In genomic region chr6:125357334-125357733, GRCm38 (mm10) we compare ENCODE assay signal across 31 mouse cellular contexts. TPM values are rescaled to one million over a fixed set of nuclear protein-coding genes. Genes with fewer than 3 reads are reported as not detected.
A peak's percentile ranks its signal among the peaks of the same experiment; 100 is the strongest.
DNase-seq lines count a peak whose midpoint lies in the region; ATAC-seq and TF ChIP-seq lines count a peak whose summit lies in the region.
"Had no signal": no experiment of that assay in that cellular context is flagged by ENCODE, and none has a peak within 500 bp of the region (broad histone marks: within the 10 kb centered on the region; RNA-seq: fewer than 3 reads in every experiment).

No protein-coding gene starts in this region.

- no peak for TF ChIP-seq CTCF in left cerebral cortex, adult 2 months (IDR thresholded peaks at IDR 0.05)

- H3K4me3 ChIP-seq in embryonic facial prominence, embryonic 13.5 days = no peak overlapping the region
- H3K4me3 ChIP-seq in embryonic facial prominence, embryonic 10.5 days = no peak overlapping the region
- H3K4me3 ChIP-seq in left cerebral cortex, adult 2 months = no peak overlapping the region
- no peak overlapping the region for H3K4me3 ChIP-seq in liver, embryonic 11.5 days (ENCODE audit: low read depth, low read length)
- H3K4me3 ChIP-seq: embryonic facial prominence, embryonic 12.5 days; erythroblast, embryonic 14.5 days; forebrain, embryonic 10.5 days; forebrain, embryonic 13.5 days; heart, embryonic 12.5 days; heart, embryonic 15.5 days; hindbrain, embryonic 10.5 days; hindbrain, embryonic 13.5 days had no signal

- peaks cover 2% of the 10 kb centered on the region; the same call in 1 of the 2 replicates for H3K27me3 ChIP-seq in embryonic facial prominence, embryonic 13.5 days
- H3K27me3 ChIP-seq in embryonic facial prominence, embryonic 10.5 days (replicated peaks; ENCODE audit: low read depth, poor library complexity, severe bottlenecking) = peaks cover 25% of the 10 kb centered on the region
- no peaks in the 10 kb centered on the region for H3K27me3 ChIP-seq in liver, embryonic 11.5 days (replicated peaks; ENCODE audit: control insufficient read depth, insufficient read depth, low read length)

- intact Hi-C loops in left cerebral cortex, postnatal 14 days (cut with DNase I) = no loop called here
- intact Hi-C loops in left cerebral cortex, adult 2 months (cut with DNase I) = no loop called here

- H3K4me1 ChIP-seq in embryonic facial prominence, embryonic 13.5 days = peaks cover 45% of the 10 kb centered on the region
- H3K4me1 ChIP-seq in embryonic facial prominence, embryonic 10.5 days = peaks cover 57% of the 10 kb centered on the region
- H3K4me1 ChIP-seq in liver, embryonic 11.5 days (replicated peaks; ENCODE audit: control insufficient read depth, insufficient read depth, low read length) = peaks cover 38% of the 10 kb centered on the region

- H3K9me3 ChIP-seq in embryonic facial prominence, embryonic 13.5 days = no peaks in the 10 kb centered on the region
- no peaks in the 10 kb centered on the region for H3K9me3 ChIP-seq in embryonic facial prominence, embryonic 10.5 days
- no peaks in the 10 kb centered on the region for H3K9me3 ChIP-seq in liver, embryonic 11.5 days (ENCODE audit: control insufficient read depth, low read length)
- H3K9me3 ChIP-seq: embryonic facial prominence, embryonic 12.5 days; forebrain, embryonic 10.5 days; forebrain, embryonic 13.5 days; heart, embryonic 12.5 days; heart, embryonic 15.5 days; hindbrain, embryonic 10.5 days; hindbrain, embryonic 13.5 days had no signal

- H3K36me3 ChIP-seq in embryonic facial prominence, embryonic 13.5 days = peaks cover 54% of the 10 kb centered on the region
- H3K36me3 ChIP-seq in embryonic facial prominence, embryonic 10.5 days (replicated peaks) = peaks cover 55% of the 10 kb centered on the region
- H3K36me3 ChIP-seq in liver, embryonic 11.5 days (ENCODE audit: control insufficient read depth, insufficient read depth, low read length) = peaks cover 19% of the 10 kb centered on the region; the same call in 1 of the 2 replicates
- H3K36me3 ChIP-seq: hindbrain, embryonic 13.5 days had no signal

- DNase-seq in embryonic facial prominence, embryonic 10.5 days (ENCODE audit: low spot score) = no peak
- peak; percentile 22 to 39 for DNase-seq in left cerebral cortex, postnatal 14 days (ENCODE audit: low spot score in 2 of 2)
- DNase-seq in left cerebral cortex, adult 2 months (ENCODE audit: extremely low spot score in 1 of 2, low spot score in 2 of 2) = no peak
- peak; percentile 16 for DNase-seq in telencephalon, adult 2 months (ENCODE audit: low read depth, low spot score)
- no peak for DNase-seq in liver, embryonic 11.5 days (ENCODE audit: low spot score)
- DNase-seq: adrenal gland, adult 2 months; adrenal gland, postnatal 14 days; cerebellum, adult 11-12 months; cerebellum, adult 8-10 months; cerebellum, postnatal 10 days; cerebellum, postnatal 36 days; gastrocnemius, postnatal 10 days; gastrocnemius, postnatal 36 days; heart, postnatal 10 days; heart, postnatal 36 days had no signal

- WGBS in embryonic facial prominence, embryonic 13.5 days = 82% methylated on average over 15 of the region's 15 CpGs
- WGBS in embryonic facial prominence, embryonic 10.5 days = 92% methylated on average over 15 of the region's 15 CpGs
- WGBS in liver, embryonic 11.5 days = 86% methylated on average over 15 of the region's 15 CpGs

- ATAC-seq in embryonic facial prominence, embryonic 13.5 days (ENCODE audit: insufficient number of reproducible peaks, insufficient read depth, low FRiP score, low TSS enrichment, low read depth) = no peak
- ATAC-seq in liver, embryonic 11.5 days (replicated peaks; ENCODE audit: low FRiP score) = no peak
- ATAC-seq: forebrain, embryonic 13.5 days; forebrain, embryonic 16.5 days; hindbrain, postnatal 0 days; inflammation-experienced regulatory T-cells, adult 6 months; intestine, embryonic 16.5 days had no signal

- no peak overlapping the region for H3K4me2 ChIP-seq in embryonic facial prominence, embryonic 13.5 days
- no peak overlapping the region for H3K4me2 ChIP-seq in liver, embryonic 11.5 days
- H3K4me2 ChIP-seq: embryonic facial prominence, embryonic 12.5 days; forebrain, embryonic 13.5 days; heart, embryonic 12.5 days; heart, embryonic 15.5 days; hindbrain, embryonic 13.5 days had no signal

- no peak overlapping the region for H3K27ac ChIP-seq in embryonic facial prominence, embryonic 13.5 days
- H3K27ac ChIP-seq in embryonic facial prominence, embryonic 10.5 days (replicated peaks) = no peak overlapping the region
- no peak overlapping the region for H3K27ac ChIP-seq in left cerebral cortex, adult 2 months
- H3K27ac ChIP-seq in liver, embryonic 11.5 days (ENCODE audit: low read depth, low read length) = no peak overlapping the region
- H3K27ac ChIP-seq: embryonic facial prominence, embryonic 12.5 days; forebrain, embryonic 10.5 days; forebrain, embryonic 13.5 days; heart, embryonic 15.5 days; hindbrain, embryonic 10.5 days; hindbrain, embryonic 13.5 days; hindbrain, postnatal 0 days had no signal

- H3K9ac ChIP-seq in embryonic facial prominence, embryonic 13.5 days = 0 out of 2 replicates have a peak overlapping the region, but pooled peaks have one; percentile 16
- H3K9ac ChIP-seq in liver, embryonic 11.5 days (ENCODE audit: low read depth, low read length) = no peak overlapping the region
- H3K9ac ChIP-seq: embryonic facial prominence, embryonic 12.5 days; forebrain, embryonic 13.5 days; heart, embryonic 12.5 days; heart, embryonic 15.5 days; hindbrain, embryonic 13.5 days had no signal

RNA-seq across cellular contexts. Expression of gene Tnfrsf1a, which starts 8.2 kb away (rescaled TPM):
- polyA plus RNA-seq in embryonic facial prominence, embryonic 13.5 days (2015; fragmentation: Nextera tagmentation; extraction: Ambion mirVana) = 62.3 and 67.9 TPM in 2 replicates
- 33.4 and 34.8 TPM in 2 replicates for polyA plus RNA-seq in embryonic facial prominence, embryonic 10.5 days (2016; fragmentation: Nextera tagmentation; extraction: Ambion mirVana)
- total RNA-seq in left cerebral cortex, postnatal 14 days (2021) = 10 to 100 TPM; 11.5 to 12.3 TPM
- total RNA-seq in left cerebral cortex, adult 2 months (2021) = 10 to 100 TPM; 10.8 to 11.1 TPM
- polyA plus RNA-seq in liver, embryonic 11.5 days (2014; fragmentation: Nextera tagmentation; extraction: Ambion mirVana) = 37.0 and 38.0 TPM in 2 replicates

RNA-seq across cellular contexts. Expression of gene Plekhg6, which starts 23.3 kb away (rescaled TPM):
- polyA plus RNA-seq in embryonic facial prominence, embryonic 13.5 days (2015; fragmentation: Nextera tagmentation; extraction: Ambion mirVana) = 1.1 and 1.3 TPM in 2 replicates
- polyA plus RNA-seq in embryonic facial prominence, embryonic 10.5 days (2016; fragmentation: Nextera tagmentation; extraction: Ambion mirVana) = 0.21 and 0.32 TPM in 2 replicates
- under 1 TPM; 0.13 to 0.30 TPM for total RNA-seq in left cerebral cortex, postnatal 14 days (2021)
- total RNA-seq in left cerebral cortex, adult 2 months (2021) = under 1 TPM; 0.30 to 0.34 TPM
- 0.30 and 0.35 TPM in 2 replicates for polyA plus RNA-seq in liver, embryonic 11.5 days (2014; fragmentation: Nextera tagmentation; extraction: Ambion mirVana)
- total RNA-seq: gastrocnemius, adult 18-20 months; gastrocnemius, postnatal 36 days; granulocyte monocyte progenitor cell, adult 5-6 weeks; heart, postnatal 10 days; heart, postnatal 36 days; MEL had no signal
- polyA plus RNA-seq: erythroblast, embryonic 14.5 days; forebrain, embryonic 16.5 days; heart, embryonic 12.5 days; inflammation-experienced regulatory T-cells, adult 6 months had no signal

RNA-seq across cellular contexts. Expression of gene Scnn1a, which starts 36.9 kb away (rescaled TPM):
- polyA plus RNA-seq in embryonic facial prominence, embryonic 13.5 days (2015; fragmentation: Nextera tagmentation; extraction: Ambion mirVana) = 1.3 and 1.5 TPM in 2 replicates
- 0.57 and 0.87 TPM in 2 replicates for polyA plus RNA-seq in embryonic facial prominence, embryonic 10.5 days (2016; fragmentation: Nextera tagmentation; extraction: Ambion mirVana)
- total RNA-seq in left cerebral cortex, postnatal 14 days (2021) = 1 to 10 TPM; 2.9 TPM
- 1 to 10 TPM; 2.5 to 2.7 TPM for total RNA-seq in left cerebral cortex, adult 2 months (2021)
- 0.55 and 0.74 TPM in 2 replicates for polyA plus RNA-seq in liver, embryonic 11.5 days (2014; fragmentation: Nextera tagmentation; extraction: Ambion mirVana)
- total RNA-seq: MEL had no signal
- polyA plus RNA-seq: inflammation-experienced regulatory T-cells, adult 6 months had no signal

RNA-seq across cellular contexts. Expression of gene Ltbr, which starts 43.6 kb away (rescaled TPM):
- 33.1 TPM in 2 replicates for polyA plus RNA-seq in embryonic facial prominence, embryonic 13.5 days (2015; fragmentation: Nextera tagmentation; extraction: Ambion mirVana)
- polyA plus RNA-seq in embryonic facial prominence, embryonic 10.5 days (2016; fragmentation: Nextera tagmentation; extraction: Ambion mirVana) = 26.9 and 28.8 TPM in 2 replicates
- 1 to 10 TPM; 8.8 to 9.3 TPM for total RNA-seq in left cerebral cortex, postnatal 14 days (2021)
- 1 to 10 TPM; 7.9 to 9.1 TPM for total RNA-seq in left cerebral cortex, adult 2 months (2021)
- 30.1 and 34.7 TPM in 2 replicates for polyA plus RNA-seq in liver, embryonic 11.5 days (2014; fragmentation: Nextera tagmentation; extraction: Ambion mirVana)

Comparison
In these comparisons a context has a peak if more than half of its experiments do, and no peak if none do; other contexts are left out.
1. DNase-seq: peak in left cerebral cortex, postnatal 14 days (2 of 2) and telencephalon, adult 2 months (single experiment); none in embryonic facial prominence, embryonic 10.5 days (single experiment), left cerebral cortex, adult 2 months (0 of 2) and liver, embryonic 11.5 days (single experiment).